Mouse (Mus musculus): ENCODE results near the gene Il18r1.
A peak's percentile ranks its signal among the peaks of the same experiment; 100 is the strongest.

Il18r1 gene

GRCm38 (mm10) chr1:40494594-40494993 is 29.2 kb downstream of the Il18r1 start:
- DNase-seq (ENCODE audit: low spot score) = no peak

- DNase-seq (ENCODE audit: low spot score) = no peak
Observed at GRCm38 (mm10) chr1:40499708-40500107, 34.4 kb downstream of the Il18r1 start.

GRCm38 (mm10) chr1:40501126-40501525 is 35.8 kb downstream of the Il18r1 start:
- no peak for DNase-seq (ENCODE audit: low spot score)

- no peak for DNase-seq (ENCODE audit: low spot score)
Observed at GRCm38 (mm10) chr1:40501546-40502398, 36.4 kb downstream of the Il18r1 start.

- no peak for DNase-seq (ENCODE audit: low spot score)
Observed at GRCm38 (mm10) chr1:40504548-40504947, 39.2 kb downstream of the Il18r1 start.

- no peak for DNase-seq (ENCODE audit: low spot score)
Observed at GRCm38 (mm10) chr1:40514851-40515585, 49.7 kb downstream of the Il18r1 start, which contains the start of gene Il18rap. Gene Il18rap, plus strand, starts transcription at chr1:40515362.

GRCm38 (mm10) chr1:40516364-40516763 is 51.0 kb downstream of the Il18r1 start:
- no peak for DNase-seq (ENCODE audit: low spot score)

- DNase-seq (ENCODE audit: low spot score) = no peak
Observed at GRCm38 (mm10) chr1:40522918-40523317, 57.6 kb downstream of the Il18r1 start.

- no peak for DNase-seq (ENCODE audit: low spot score)
Observed at GRCm38 (mm10) chr1:40523971-40524722, 58.8 kb downstream of the Il18r1 start.

- DNase-seq (ENCODE audit: low spot score) = no peak
Observed at GRCm38 (mm10) chr1:40529287-40529686, 63.9 kb downstream of the Il18r1 start.

- no peak for DNase-seq (ENCODE audit: low spot score)
Observed at GRCm38 (mm10) chr1:40537577-40537976, 72.2 kb downstream of the Il18r1 start.

- peak; percentile 69 for DNase-seq (ENCODE audit: low spot score)
Observed at GRCm38 (mm10) chr1:40544650-40545049, 79.3 kb downstream of the Il18r1 start.

GRCm38 (mm10) chr1:40546645-40547044 is 81.3 kb downstream of the Il18r1 start:
- no peak for DNase-seq (ENCODE audit: low spot score)

- DNase-seq (ENCODE audit: low spot score) = no peak
Observed at GRCm38 (mm10) chr1:40547064-40547572, 81.8 kb downstream of the Il18r1 start.

- DNase-seq (ENCODE audit: low spot score) = no peak
Observed at GRCm38 (mm10) chr1:40547762-40548161, 82.4 kb downstream of the Il18r1 start.

Data from urinary bladder, postnatal 14 days (tissue).